Mouse (Mus musculus) cerebellum, adult 9-10 months (tissue): ENCODE results near the gene Slc24a4.

Experiments used
- DNase-seq: peaks from one replicate; pipeline ENCODE4 v3.0.0; 2022

The Slc24a4 gene

GRCm38 (mm10) chr12:102310261-102310660 is 181.7 kb downstream of the Slc24a4 start:
- no peak for DNase-seq

DNA sequence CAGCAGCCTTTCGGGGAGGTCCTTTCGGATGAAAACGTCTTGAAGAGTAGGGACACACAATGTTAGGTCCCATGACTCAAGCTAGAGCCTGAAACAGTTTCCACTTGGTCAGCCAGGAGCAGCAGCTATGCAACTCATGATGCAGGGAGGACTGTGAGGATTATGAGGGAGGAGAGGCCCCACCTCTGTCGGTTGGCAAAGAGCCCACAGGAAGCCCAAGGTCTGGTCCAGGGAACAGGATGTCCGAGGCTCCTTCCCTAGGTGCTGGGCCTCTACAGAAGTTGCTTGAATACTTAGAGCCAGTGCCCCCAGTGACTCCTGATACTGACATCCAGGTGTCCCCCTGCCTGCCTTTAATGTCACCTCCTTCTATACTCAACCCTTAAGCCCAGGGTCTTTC is 182.9 kb downstream of the Slc24a4 start:
- DNase-seq = no peak
